Mouse (Mus musculus) CH12.LX (cell line): ENCODE measurements around the gene Gm39653. TPM values are rescaled to one million over a fixed set of nuclear protein-coding genes. Genes with fewer than 3 reads are reported as not detected.

Experiments used
- DNase-seq: peaks from one replicate; pipeline ENCODE4 v3.0.0-alpha.2; 2013; ENCODE audit errors: extremely low read depth
- H3K27ac ChIP-seq: 2 replicates; pipeline ENCODE4 v1.5.1; 2012; ENCODE audit warnings: low read depth, mild to moderate bottlenecking, control low read depth, moderate library complexity; ENCODE audit not compliant: insufficient read depth
- H3K27me3 ChIP-seq: replicated peaks from 2 replicates; pipeline ENCODE3; 2012; ENCODE audit warnings: inconsistent platforms
- H3K36me3 ChIP-seq, 2 experiments: replicated peaks in 1 of 2; 2 replicates each; pipeline versions ENCODE3 to v1.6.1; 2012; ENCODE audit warnings: inconsistent platforms in 1 of 2, low read length in 1 of 2, mild to moderate bottlenecking in 1 of 2, mixed read lengths in 1 of 2, moderate library complexity in 1 of 2; ENCODE audit not compliant: control insufficient read depth in 1 of 2, insufficient read depth in 1 of 2
- H3K4me1 ChIP-seq, 2 experiments: 2 replicates each; pipeline ENCODE4 v1.6.1; 2012; ENCODE audit warnings: inconsistent platforms in 1 of 2, moderate library complexity in 1 of 2; ENCODE audit not compliant: insufficient read depth in 2 of 2, control insufficient read depth in 1 of 2
- H3K4me2 ChIP-seq: 2 replicates; pipeline ENCODE4 v1.6.1; 2012; ENCODE audit warnings: low read depth, mild to moderate bottlenecking, control low read depth; ENCODE audit not compliant: poor library complexity, insufficient read depth, severe bottlenecking
- H3K4me3 ChIP-seq, 3 experiments: fragments of 150-350 bp in 1 of 3; sonication (generic) in 1 of 3; replicated peaks in 1 of 3; 2 replicates each; pipeline versions ENCODE3 to v1.5.1; 2011 to 2012; ENCODE audit warnings: low read depth in 2 of 3, low read length in 2 of 3, mild to moderate bottlenecking in 2 of 3, moderate library complexity in 2 of 3, control low read depth in 1 of 3, improper control_type of control experiment in 1 of 3, inconsistent platforms in 1 of 3, mixed read lengths in 1 of 3; ENCODE audit not compliant: poor library complexity in 1 of 3
- H3K79me2 ChIP-seq: replicated peaks from 2 replicates; pipeline ENCODE4 v1.6.1; 2012; ENCODE audit warnings: mild to moderate bottlenecking, moderate library complexity; ENCODE audit not compliant: control insufficient read depth, poor library complexity, insufficient read depth, severe bottlenecking; ENCODE audit errors: extremely low read depth
- H3K9ac ChIP-seq: 2 replicates; pipeline ENCODE4 v1.6.1; 2012; ENCODE audit warnings: low read depth, mild to moderate bottlenecking, control low read depth, moderate library complexity; ENCODE audit not compliant: insufficient read depth
- H3K9me3 ChIP-seq: replicated peaks from 2 replicates; pipeline ENCODE3; 2012; ENCODE audit warnings: low read length, inconsistent platforms, mixed read lengths
- CHD2 ChIP-seq: IDR thresholded peaks from 2 replicates; pipeline ENCODE4 v1.6.1; 2011; ENCODE audit warnings: low read length, improper control_type of control experiment
- GABPA ChIP-seq: IDR thresholded peaks from 2 replicates; pipeline ENCODE4 v1.6.1; 2012; ENCODE audit warnings: low read depth, low read length, improper control_type of control experiment, inconsistent platforms; ENCODE audit not compliant: insufficient replicate concordance
- HCFC1 ChIP-seq: IDR thresholded peaks from 2 replicates; pipeline ENCODE4 v1.6.1; 2012; ENCODE audit warnings: low read depth, mild to moderate bottlenecking, inconsistent platforms, low read length, improper control_type of control experiment
- JUN ChIP-seq: IDR thresholded peaks from 2 replicates; pipeline ENCODE4 v1.6.1; 2011; ENCODE audit warnings: low read depth, mild to moderate bottlenecking, low read length, improper control_type of control experiment, moderate library complexity; ENCODE audit not compliant: insufficient read depth
- MAFK ChIP-seq: IDR thresholded peaks from 2 replicates; pipeline ENCODE4 v1.6.1; 2011; ENCODE audit warnings: low read length, improper control_type of control experiment; ENCODE audit not compliant: insufficient replicate concordance
- MAX ChIP-seq: IDR thresholded peaks from 2 replicates; pipeline ENCODE4 v1.6.1; 2011; ENCODE audit warnings: low read length, improper control_type of control experiment
- MAZ ChIP-seq: IDR thresholded peaks from 2 replicates; pipeline ENCODE4 v1.6.1; 2012; ENCODE audit warnings: low read depth, mild to moderate bottlenecking, inconsistent platforms, low read length, improper control_type of control experiment, moderate library complexity
- MEF2A ChIP-seq: IDR thresholded peaks from 2 replicates; pipeline ENCODE4 v1.6.1; 2014; ENCODE audit warnings: low read depth, mild to moderate bottlenecking, inconsistent platforms, low read length, improper control_type of control experiment, borderline replicate concordance
- MXI1 ChIP-seq: IDR thresholded peaks from 2 replicates; pipeline ENCODE4 v1.6.1; 2011; ENCODE audit warnings: mild to moderate bottlenecking, low read depth, low read length, improper control_type of control experiment
- MYC ChIP-seq: IDR thresholded peaks from 2 replicates; pipeline ENCODE4 v1.6.1; 2011; ENCODE audit warnings: low read depth, mild to moderate bottlenecking, improper control_type of control experiment, low read length
- NELFE ChIP-seq: IDR thresholded peaks from 2 replicates; pipeline ENCODE4 v1.6.1; 2011; ENCODE audit warnings: low read depth, low read length, improper control_type of control experiment
- NRF1 ChIP-seq: IDR thresholded peaks from 2 replicates; pipeline ENCODE4 v1.6.1; 2014; ENCODE audit warnings: low read depth, mild to moderate bottlenecking, inconsistent platforms, low read length, improper control_type of control experiment, moderate library complexity
- PAX5 ChIP-seq: IDR thresholded peaks from 2 replicates; pipeline ENCODE4 v1.6.1; 2012; ENCODE audit warnings: low read length, inconsistent platforms, mixed read lengths
- SMC3 ChIP-seq: IDR thresholded peaks from 2 replicates; pipeline ENCODE4 v1.6.1; 2011; ENCODE audit warnings: low read depth, low read length, improper control_type of control experiment
- TBP ChIP-seq: conservative IDR thresholded peaks from 2 replicates; pipeline ENCODE4 v1.6.1; 2011; ENCODE audit warnings: low read depth, low read length, improper control_type of control experiment
- UBTF ChIP-seq: IDR thresholded peaks from 2 replicates; pipeline ENCODE4 v1.6.1; 2012; ENCODE audit warnings: low read depth, mild to moderate bottlenecking, inconsistent platforms, low read length, improper control_type of control experiment, moderate library complexity
- ZC3H11A ChIP-seq: IDR thresholded peaks from 2 replicates; pipeline ENCODE4 v1.6.1; 2012; ENCODE audit warnings: low read depth, mild to moderate bottlenecking, inconsistent platforms, low read length, improper control_type of control experiment
- ZMIZ1 ChIP-seq: IDR thresholded peaks from 2 replicates; pipeline ENCODE4 v1.6.1; 2012; ENCODE audit warnings: low read depth, mild to moderate bottlenecking, inconsistent platforms, low read length, improper control_type of control experiment
- ZNF384 ChIP-seq: IDR thresholded peaks from 2 replicates; pipeline ENCODE4 v1.6.1; 2012; ENCODE audit warnings: low read depth, low read length, improper control_type of control experiment, inconsistent platforms
- dilution Hi-C: fragments of 300-500 bp; cut with MboI; formaldehyde crosslinking; loops from 2 replicates; pipeline ENCODE4 v1.14.3; 2020; ENCODE audit warnings: low sequenced_read_pairs; ENCODE audit not compliant: extremely low pct_unique_long_range_greater_than_20kb, extremely low pct_ligation_motif_present
- in situ Hi-C: fragments of 300-500 bp; cut with MboI; formaldehyde crosslinking; loops from 3 replicates; pipeline ENCODE4 v1.14.3; 2019; ENCODE audit warnings: low sequenced_read_pairs, low pct_ligation_motif_present, low pct_unique_long_range_greater_than_20kb, mixed read lengths
- polyA plus RNA-seq: library from polyadenylated mRNA; unstranded; fragments of >175 nt; gene quantifications from 2 replicates; pipeline ENCODE4 v1.2.1, GENCODE M21; 2012; ENCODE audit warnings: low read depth; ENCODE audit not compliant: insufficient read length
- total RNA-seq, 2 experiments: library from RNA; depleted of rRNA; stranded (reverse); fragments of 300-350 nt in 1 of 2; fragments of >200 nt in 1 of 2; gene quantifications; 2 replicates each; pipeline ENCODE4 v1.2.3; 2012 to 2014

Gm39653 gene
- total RNA-seq (2012; rRNA removed) (not detected in 2 replicates), total RNA-seq (2014; rRNA removed) (not detected in 2 replicates), polyA plus RNA-seq (not detected in 2 replicates)

- in situ Hi-C loops: no loop called here
- H3K79me2 ChIP-seq: no peaks in the 10 kb centered on the region
- dilution Hi-C loops: no loop called here
These were observed at the start of gene Gm39653 for GRCm38 (mm10) chr1:63615668-63616067. Gene Gm39653 (plus strand): TSS chr1:63615968.

GRCm38 (mm10) chr1:63566501-63566900, 49.3 kb upstream of the Gm39653 start:
- dilution Hi-C loops (no loop called here), in situ Hi-C loops (no loop called here)
- H3K9me3 ChIP-seq: no peaks in the 10 kb centered on the region
- no peak overlapping the region for H3K9ac ChIP-seq
- TF ChIP-seq MAZ: no peak
- TF ChIP-seq MAX: no peak
- no peak for TF ChIP-seq GABPA
- no peak for TF ChIP-seq MAFK
- TF ChIP-seq UBTF: no peak
- TF ChIP-seq NRF1: no peak
- TF ChIP-seq JUN: no peak
- TF ChIP-seq NELFE: no peak
- TF ChIP-seq MEF2A: no peak
- no peak for TF ChIP-seq MXI1
- no peak for TF ChIP-seq ZNF384
- TF ChIP-seq HCFC1: no peak
- no peak for TF ChIP-seq ZC3H11A
- no peak for TF ChIP-seq MYC
- no peak for TF ChIP-seq TBP
- TF ChIP-seq PAX5: no peak
- TF ChIP-seq SMC3: no peak
- no peak for TF ChIP-seq CHD2
- no peak overlapping the region for H3K4me2 ChIP-seq
- H3K27me3 ChIP-seq: no peaks in the 10 kb centered on the region
- no peak overlapping the region for H3K27ac ChIP-seq
- DNase-seq: no peak
- peaks cover 0 to 8% of the 10 kb centered on the region in 2 experiments; a peak in 1 of 4 replicates for H3K4me1 ChIP-seq
- no peak overlapping the region for H3K4me3 ChIP-seq
- no peaks in the 10 kb centered on the region for H3K36me3 ChIP-seq
- H3K79me2 ChIP-seq: no peaks in the 10 kb centered on the region

More at GRCm38 (mm10) chr1:63615668-63616067, at the start of gene Gm39653:
- Histone ChIP-seq H3K4me1 (no peaks in the 10 kb centered on the region), H3K9ac (no peak within 1 kb of the TSS), H3K9me3 (no peaks in the 10 kb centered on the region), H3K36me3 (no peaks in the 10 kb centered on the region), H3K4me3 (no peak within 1 kb of the TSS), H3K27me3 (no peaks in the 10 kb centered on the region), H3K27ac (no peak within 1 kb of the TSS), H3K4me2 (no peak within 1 kb of the TSS)
- no peak for DNase-seq
- TF ChIP-seq MAX: no peak
- no peak for TF ChIP-seq MAZ
- TF ChIP-seq ZMIZ1: no peak
- no peak for TF ChIP-seq NELFE
- no peak for TF ChIP-seq UBTF
